Mouse (Mus musculus): ENCODE data around the gene Csl. TPM values are rescaled to one million over a fixed set of nuclear protein-coding genes. Genes with fewer than 3 reads are reported as not detected.

Gene Csl
- 1 to 10 TPM; 1.7 to 2.5 TPM for total RNA-seq (2021)
- long read RNA-seq, experiment 1: 0 reads
- long read RNA-seq, experiment 2: 0 reads

- intact Hi-C loops (cut with DNase I): no loop called here
- Histone ChIP-seq H3K27ac (no peak within 1 kb of the TSS), H3K4me3 (no peak within 1 kb of the TSS)
- DNase-seq: no peak
- no peak for TF ChIP-seq CTCF (IDR thresholded peaks at IDR 0.05)
Measured at GRCm38 (mm10) chr10:99759558-99759957, at the start of gene Csl. TSS of gene Csl (minus strand) at chr10:99759658.

DNA sequence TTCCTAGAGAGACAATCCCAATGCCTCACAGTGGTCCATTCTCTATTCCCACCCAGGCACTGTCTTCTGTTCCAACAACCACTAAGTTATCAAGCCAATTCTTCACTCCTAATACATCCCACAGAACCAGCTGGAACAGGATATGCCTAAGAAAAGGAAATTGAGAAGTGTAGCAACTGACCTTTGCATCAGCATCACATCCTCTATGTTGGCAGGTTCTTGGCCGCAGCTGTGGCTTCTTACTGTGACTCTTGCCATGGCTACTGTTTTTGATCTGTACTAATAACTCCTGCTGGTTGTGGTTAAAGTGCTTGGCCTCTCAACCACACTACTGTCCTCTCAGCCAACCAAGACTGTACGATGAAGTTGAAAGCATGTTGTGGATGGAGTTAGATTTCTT is 30.0 kb upstream of the Csl start:
- DNase-seq: no peak
- no peak for TF ChIP-seq CTCF (IDR thresholded peaks at IDR 0.05)
- Histone ChIP-seq H3K4me3 (no peak overlapping the region), H3K27ac (no peak overlapping the region)
- intact Hi-C loops (cut with DNase I): no loop called here

DNA sequence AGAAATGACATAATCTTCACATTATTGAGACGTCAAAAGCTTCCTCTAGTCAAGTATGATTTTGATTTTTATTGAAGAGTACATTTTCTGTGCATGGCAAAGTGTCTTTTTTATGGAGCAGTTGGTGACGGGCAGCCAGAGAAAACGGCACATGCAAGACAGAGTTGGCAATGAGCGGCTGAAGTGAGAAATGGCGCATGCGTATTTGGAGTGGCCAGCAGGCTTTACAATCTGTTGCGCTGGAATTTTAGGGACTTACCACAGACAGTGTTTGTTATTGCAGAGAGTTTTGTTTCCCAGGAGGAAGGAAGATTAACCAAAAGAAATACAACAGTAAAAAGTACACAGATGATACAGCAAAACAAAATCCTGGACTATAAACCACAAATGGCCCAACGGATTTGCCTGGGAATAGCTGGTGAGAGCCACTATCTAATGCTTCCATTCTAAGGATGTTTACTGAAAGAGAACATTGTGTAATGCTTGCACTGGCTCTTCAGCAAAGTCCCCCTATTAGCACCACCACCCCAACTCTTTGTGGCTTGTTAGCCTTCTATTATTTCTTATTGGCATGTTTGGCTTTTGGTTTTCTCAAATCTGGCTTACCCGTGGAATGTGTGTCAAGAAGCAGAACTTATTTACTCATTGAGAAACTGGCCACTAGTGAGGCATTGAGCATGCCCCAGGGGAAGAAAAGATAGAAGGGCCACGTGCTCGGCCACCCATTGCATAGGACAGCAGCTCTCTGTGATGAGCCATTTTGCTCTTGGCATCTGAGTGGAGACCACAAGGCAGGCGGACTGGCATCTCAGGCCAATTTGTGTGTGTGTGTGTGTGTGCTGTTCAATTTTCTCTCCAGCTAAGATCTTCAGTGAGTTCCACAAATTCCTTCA is 15.0 kb upstream of the Csl start:
- no peak for TF ChIP-seq CTCF (IDR thresholded peaks at IDR 0.05)
- intact Hi-C loops (cut with DNase I): no loop called here
- no peak overlapping the region for H3K27ac ChIP-seq
- H3K4me3 ChIP-seq: no peak overlapping the region
- no peak for DNase-seq

GRCm38 (mm10) chr10:99750146-99750545 is 9.3 kb downstream of the Csl start:
- Histone ChIP-seq H3K27ac (no peak overlapping the region), H3K4me3 (no peak overlapping the region)
- TF ChIP-seq CTCF (IDR thresholded peaks at IDR 0.05): no peak
- no peak for DNase-seq
- intact Hi-C loops (cut with DNase I): no loop called here

- TF ChIP-seq CTCF (IDR thresholded peaks at IDR 0.05): no peak
- intact Hi-C loops (cut with DNase I): no loop called here
- DNase-seq: no peak
Measured at GRCm38 (mm10) chr10:99748668-99749260, 10.7 kb downstream of the Csl start.

DNA sequence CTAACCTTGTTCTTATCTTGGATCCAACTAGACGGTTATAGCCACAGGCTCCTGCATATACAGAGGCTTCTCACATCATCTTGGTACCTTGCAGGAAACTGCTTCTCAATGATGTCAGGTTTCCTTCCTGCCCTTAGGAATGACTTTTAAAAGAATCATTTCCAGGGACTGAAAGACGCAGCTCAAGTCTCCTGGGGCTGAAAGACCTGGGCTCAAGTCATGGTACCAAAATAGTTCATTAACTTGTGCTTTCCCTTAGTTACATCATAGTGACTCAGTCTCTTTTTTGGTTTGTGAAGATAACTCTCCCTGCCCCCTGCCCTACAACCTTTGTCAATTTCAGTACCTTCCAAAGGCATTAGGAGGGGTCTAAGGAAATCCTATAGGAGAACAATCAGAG is 11.4 kb downstream of the Csl start:
- H3K4me3 ChIP-seq: no peak overlapping the region
- intact Hi-C loops (cut with DNase I): no loop called here
- DNase-seq: no peak
- H3K27ac ChIP-seq: peak overlapping the region; percentile 55
- TF ChIP-seq CTCF (IDR thresholded peaks at IDR 0.05): no peak

More at GRCm38 (mm10) chr10:99748668-99749260, 10.7 kb downstream of the Csl start:
- Histone ChIP-seq H3K27ac (peak overlapping the region; percentile 55), H3K4me3 (no peak overlapping the region)

DNA sequence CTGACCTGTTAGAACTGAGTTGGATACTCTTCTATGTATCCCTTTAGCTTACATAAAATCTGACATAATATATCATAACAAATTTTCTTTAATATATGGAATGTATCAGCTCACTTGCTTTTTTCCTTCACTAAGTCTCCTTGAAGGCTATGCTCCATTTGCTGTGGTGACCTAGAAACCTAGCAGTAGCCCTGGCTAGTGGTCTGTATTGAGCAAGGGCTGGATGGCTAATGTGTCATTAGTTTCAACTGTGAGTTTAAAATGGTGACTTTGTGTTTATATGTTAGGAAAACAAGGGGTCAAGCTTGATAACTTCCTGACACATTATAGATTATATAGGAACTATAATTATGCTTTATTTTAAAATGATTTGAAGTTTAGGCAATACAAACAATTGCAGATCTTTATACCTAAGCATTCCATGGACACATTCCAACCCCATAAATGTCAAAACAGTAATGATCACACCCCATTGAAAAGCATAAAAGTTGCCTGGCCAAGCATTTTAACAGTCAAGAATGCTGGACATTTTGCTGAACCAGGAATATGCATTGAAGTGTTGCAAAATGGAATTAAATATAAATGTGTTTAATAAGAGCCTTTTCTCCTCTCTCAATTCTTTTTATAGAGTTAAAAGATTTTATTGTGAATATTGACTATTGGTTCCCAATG is 17.7 kb downstream of the Csl start:
- Histone ChIP-seq H3K27ac (no peak overlapping the region), H3K4me3 (no peak overlapping the region)
- TF ChIP-seq CTCF (IDR thresholded peaks at IDR 0.05): no peak
- no peak for DNase-seq
- intact Hi-C loops (cut with DNase I): no loop called here

GRCm38 (mm10) chr10:99713129-99713528 is 46.3 kb downstream of the Csl start:
- no peak for DNase-seq
- no peak for TF ChIP-seq CTCF (IDR thresholded peaks at IDR 0.05)
- Histone ChIP-seq H3K27ac (no peak overlapping the region), H3K4me3 (no peak overlapping the region)
- intact Hi-C loops (cut with DNase I): no loop called here

- Histone ChIP-seq H3K27ac (no peak overlapping the region), H3K4me3 (no peak overlapping the region)
- intact Hi-C loops (cut with DNase I): no loop called here
- no peak for DNase-seq
- TF ChIP-seq CTCF (IDR thresholded peaks at IDR 0.05): no peak
Measured at GRCm38 (mm10) chr10:99711567-99711966, 47.9 kb downstream of the Csl start.
